Mouse (Mus musculus) adrenal gland, postnatal 14 days (tissue): ENCODE results near the gene Angel2. TPM values are rescaled to one million over a fixed set of nuclear protein-coding genes. Genes with fewer than 3 reads are reported as not detected.
A peak's percentile ranks its signal among the peaks of the same experiment; 100 is the strongest.

Experiments used
- DNase-seq: peaks from one replicate; pipeline ENCODE4 v3.0.0; 2021; ENCODE audit warnings: mixed read lengths
- total RNA-seq: library from RNA; stranded (reverse); gene quantifications from 2 replicates; pipeline ENCODE4 v1.2.3, GENCODE M21; 2021

Gene Angel2
- total RNA-seq, 1 experiment from 2014 or later, result 46.6 TPM

GRCm38 (mm10) chr1:190980470-190980869, 55.6 kb downstream of the Angel2 start:
- no peak for DNase-seq

GRCm38 (mm10) chr1:190981412-190981811, 56.5 kb downstream of the Angel2 start:
- DNase-seq, result no peak

GRCm38 (mm10) chr1:190989437-190990082, 64.6 kb downstream of the Angel2 start:
- DNase-seq, result no peak

GRCm38 (mm10) chr1:190995548-190995947, 70.6 kb downstream of the Angel2 start:
- DNase-seq, result peak; percentile 80

- peak; percentile 14 for DNase-seq
These were observed 71.5 kb downstream of the Angel2 start for GRCm38 (mm10) chr1:190996346-190996877.

Other genes starting within 250 kb of the Angel2 start
- gene Rps6kc1, start 13.3 kb upstream of the Angel2 start, total RNA-seq, result 23.8 and 27.9 TPM in 2 replicates
- 0.48 and 1.2 TPM in 2 replicates for gene Vash2, start 54.2 kb downstream of the Angel2 start, total RNA-seq
- gene Flvcr1, start 101.0 kb downstream of the Angel2 start, total RNA-seq, result 15.0 and 23.8 TPM in 2 replicates
- gene Spata45, start 111.5 kb downstream of the Angel2 start, total RNA-seq, result not detected in 2 replicates
- gene Tatdn3, start 137.8 kb downstream of the Angel2 start, total RNA-seq, result 17.5 and 21.8 TPM in 2 replicates
- 2.2 and 3.4 TPM in 2 replicates for gene Nsl1, start 137.9 kb downstream of the Angel2 start, total RNA-seq
- gene Batf3, start 172.7 kb downstream of the Angel2 start, total RNA-seq, result 2.0 and 5.2 TPM in 2 replicates
- not detected in 2 replicates for gene Fam71a, start 239.7 kb downstream of the Angel2 start, total RNA-seq